Mouse (Mus musculus): ENCODE measurements around the gene Tnmd. TPM values are rescaled to one million over a fixed set of nuclear protein-coding genes. Genes with fewer than 3 reads are reported as not detected.

Tnmd gene
- polyA plus RNA-seq, 1 experiment: not detected

DNA sequence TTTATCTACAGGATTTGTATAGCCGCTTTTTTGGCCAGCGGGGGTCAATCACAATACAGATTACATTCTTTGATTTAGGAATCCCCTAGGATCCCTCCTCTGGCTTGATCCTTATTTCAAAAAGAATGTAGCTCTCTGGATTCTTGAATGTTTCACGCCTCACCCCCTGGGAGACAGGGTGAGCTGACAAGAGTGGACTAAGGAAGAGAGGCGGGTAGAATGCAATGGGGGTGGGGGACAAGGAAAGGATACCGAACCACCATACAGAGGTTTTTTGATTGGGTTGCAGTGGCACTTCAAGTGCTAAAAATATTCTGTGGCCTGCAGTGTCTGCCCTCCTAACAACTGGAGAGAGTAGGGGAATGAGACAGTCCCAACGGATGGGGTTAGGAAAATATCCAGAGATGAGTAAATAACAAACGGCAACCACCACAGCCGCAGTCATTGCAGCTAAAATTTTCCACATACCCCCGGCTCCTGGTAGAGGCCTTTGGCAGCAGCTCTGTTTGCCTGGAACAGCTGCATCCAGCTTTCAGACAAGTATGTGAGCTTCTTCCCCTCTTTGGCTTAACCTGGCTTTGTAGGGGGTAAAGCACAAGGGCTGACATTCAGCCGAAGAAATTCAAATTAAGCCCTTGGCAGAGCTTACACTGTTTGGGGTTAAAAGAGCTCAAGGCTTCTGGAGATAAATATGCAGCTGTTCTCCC, 60.8 kb downstream of the Tnmd start:
- no peaks in the 10 kb centered on the region for H3K27me3 ChIP-seq (replicated peaks; ENCODE audit: control insufficient read depth, insufficient read depth, low read length)
- peak overlapping the region; percentile 74 for H3K27ac ChIP-seq (ENCODE audit: insufficient read depth, low read depth, low read length)
- no peaks in the 10 kb centered on the region for H3K4me1 ChIP-seq (ENCODE audit: control insufficient read depth, insufficient read depth, low read length)
- no peaks in the 10 kb centered on the region for H3K36me3 ChIP-seq (ENCODE audit: control insufficient read depth, insufficient read depth, low read length)
- peak; percentile 53 for DNase-seq
- no peak for TF ChIP-seq CTCF (conservative IDR thresholded peaks at IDR 0.05; ENCODE audit: insufficient read depth, insufficient read length, low read depth, low read length)
- TF ChIP-seq POLR2A (IDR thresholded peaks at IDR 0.05; ENCODE audit: low read depth, low read length): no peak
- H3K4me3 ChIP-seq (ENCODE audit: insufficient read depth, low read depth, low read length): no peak overlapping the region
- 52% methylated on average over 10 of the region's 10 CpGs for whole genome bisulfite sequencing

DNA sequence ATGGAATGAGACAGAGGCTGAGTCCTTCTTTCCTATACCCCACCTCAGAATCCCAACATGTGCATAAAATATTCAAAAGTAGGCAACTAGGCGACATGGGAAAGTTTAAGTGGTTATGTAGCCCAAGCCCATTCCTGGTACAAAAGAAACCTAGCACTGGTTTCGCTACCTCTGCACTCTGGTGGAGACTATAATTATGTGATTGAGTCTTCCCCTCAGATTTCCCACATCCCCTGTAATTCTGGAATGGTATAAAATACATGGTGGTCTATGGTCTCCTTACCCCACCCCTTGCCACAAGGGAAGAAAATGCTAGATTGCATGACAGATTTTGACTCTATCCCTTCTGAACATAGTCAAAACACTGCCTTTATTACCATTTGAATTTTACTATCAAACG, 62.2 kb downstream of the Tnmd start:
- no peak for DNase-seq
- 90% methylated on average over 3 of the region's 3 CpGs for WGBS

DNA sequence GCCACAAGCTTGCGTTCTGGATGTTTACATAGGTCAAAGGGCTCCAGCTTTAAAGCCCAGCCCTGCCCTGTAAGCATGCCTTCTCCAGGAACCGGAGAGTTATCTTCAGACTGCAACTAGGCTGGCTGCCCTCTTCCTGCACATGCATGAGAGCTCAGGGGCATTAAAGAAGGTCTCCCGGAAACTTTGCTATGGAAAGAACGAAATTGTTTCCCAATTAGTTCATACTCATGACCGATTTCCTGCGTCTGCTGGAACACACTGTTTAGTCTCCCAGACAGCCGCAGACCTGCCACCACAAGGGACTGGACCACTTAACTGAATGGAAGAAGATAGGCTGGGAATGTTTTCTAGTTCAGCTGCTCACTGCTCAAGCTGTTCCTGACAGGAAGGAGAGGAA, 63.4 kb downstream of the Tnmd start:
- WGBS: 23% methylated on average over 7 of the region's 7 CpGs
- no peaks in the 10 kb centered on the region for H3K4me1 ChIP-seq (ENCODE audit: control insufficient read depth, insufficient read depth, low read length)
- no peaks in the 10 kb centered on the region for H3K27me3 ChIP-seq (replicated peaks; ENCODE audit: control insufficient read depth, insufficient read depth, low read length)
- DNase-seq: peak; percentile 24
- no peak overlapping the region for H3K27ac ChIP-seq (ENCODE audit: insufficient read depth, low read depth, low read length)
- H3K4me3 ChIP-seq (ENCODE audit: insufficient read depth, low read depth, low read length): no peak overlapping the region
- H3K36me3 ChIP-seq (ENCODE audit: control insufficient read depth, insufficient read depth, low read length): no peaks in the 10 kb centered on the region
- TF ChIP-seq POLR2A (IDR thresholded peaks at IDR 0.05; ENCODE audit: low read depth, low read length) (no peak), CTCF (conservative IDR thresholded peaks at IDR 0.05; ENCODE audit: insufficient read depth, insufficient read length, low read depth, low read length) (no peak)

More for the DNA sequence above, 62.2 kb downstream of the Tnmd start:
- Histone ChIP-seq H3K36me3 (ENCODE audit: control insufficient read depth, insufficient read depth, low read length) (no peaks in the 10 kb centered on the region), H3K4me3 (ENCODE audit: insufficient read depth, low read depth, low read length) (no peak overlapping the region), H3K27me3 (replicated peaks; ENCODE audit: control insufficient read depth, insufficient read depth, low read length) (no peaks in the 10 kb centered on the region), H3K27ac (ENCODE audit: insufficient read depth, low read depth, low read length) (no peak overlapping the region), H3K4me1 (ENCODE audit: control insufficient read depth, insufficient read depth, low read length) (no peaks in the 10 kb centered on the region)
- no peak for TF ChIP-seq CTCF (conservative IDR thresholded peaks at IDR 0.05; ENCODE audit: insufficient read depth, insufficient read length, low read depth, low read length)
- no peak for TF ChIP-seq POLR2A (IDR thresholded peaks at IDR 0.05; ENCODE audit: low read depth, low read length)

Other genes starting within 250 kb of the Tnmd start
- gene Pcdh19, start 162.0 kb upstream of the Tnmd start, polyA plus RNA-seq (2012; rRNA removed): 0.44 and 0.48 TPM in 2 replicates
- gene Tspan6, start 47.4 kb downstream of the Tnmd start, polyA plus RNA-seq (2012; rRNA removed): 6.1 and 6.7 TPM in 2 replicates
- 9.0 and 10.5 TPM in 2 replicates for gene Srpx2, start 57.4 kb downstream of the Tnmd start, polyA plus RNA-seq (2012; rRNA removed)
- 1.2 and 1.5 TPM in 2 replicates for gene Sytl4, start 130.8 kb downstream of the Tnmd start, polyA plus RNA-seq (2012; rRNA removed)
- 8.6 and 9.6 TPM in 2 replicates for gene Cstf2, start 208.2 kb downstream of the Tnmd start, polyA plus RNA-seq (2012; rRNA removed)